Mouse (Mus musculus): ENCODE data around the gene Ranbp9.

DNA sequence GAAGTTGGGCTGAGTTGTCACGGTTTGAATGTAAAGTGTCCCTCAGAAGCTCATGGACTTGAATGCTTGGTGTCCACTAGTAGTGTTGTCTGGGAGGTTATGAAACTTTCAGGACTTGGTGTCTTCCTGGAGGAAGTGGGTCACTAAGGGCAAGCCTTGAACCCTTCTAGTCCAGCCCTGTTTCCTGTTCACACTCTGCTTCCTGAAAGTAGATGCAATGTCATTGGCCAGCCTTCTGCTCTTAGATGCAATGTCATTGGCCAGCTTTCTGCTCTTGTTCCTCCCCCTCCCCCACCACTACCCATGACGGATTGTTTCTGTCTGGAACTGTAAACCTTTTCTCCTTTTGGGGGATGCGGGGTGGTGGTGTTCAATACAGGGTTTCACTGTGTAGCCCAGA lies 31.7 kb upstream of the Ranbp9 start:
- TF ChIP-seq CTCF (IDR thresholded peaks at IDR 0.05) (no peak), EP300 (IDR thresholded peaks at IDR 0.05) (no peak)
